Comparison of ENCODE assay signal across 13 mouse cellular contexts in genomic region chr11:75861213-75861612, GRCm38 (mm10).
DNase-seq lines count a peak whose midpoint lies in the region; ATAC-seq and TF ChIP-seq lines count a peak whose summit lies in the region.
"Had no signal": no experiment of that assay in that cellular context is flagged by ENCODE, and none has a peak within 500 bp of the region (broad histone marks: within the 10 kb centered on the region; RNA-seq: fewer than 3 reads in every experiment).

No protein-coding gene starts in this region.

- ATAC-seq in midbrain, embryonic 14.5 days (ENCODE audit: low FRiP score, low TSS enrichment): no peak
- ATAC-seq in midbrain, postnatal 0 days (ENCODE audit: low FRiP score): no peak
- ATAC-seq in stomach, embryonic 16.5 days (ENCODE audit: insufficient read depth, low FRiP score): no peak
- no peak for ATAC-seq in granulocyte monocyte progenitor cell, adult 5-6 weeks (replicated peaks; ENCODE audit: poor library complexity, severe bottlenecking)
- ATAC-seq: forebrain, embryonic 13.5 days had no signal

- H3K4me3 ChIP-seq in midbrain, embryonic 14.5 days (replicated peaks; ENCODE audit: low read depth, low read length): no peak overlapping the region
- H3K4me3 ChIP-seq in midbrain, postnatal 0 days (ENCODE audit: low read depth, low read length): no peak overlapping the region
- H3K4me3 ChIP-seq in stomach, embryonic 16.5 days (replicated peaks; ENCODE audit: low read length): no peak overlapping the region
- H3K4me3 ChIP-seq: forebrain, embryonic 13.5 days; heart, embryonic 12.5 days had no signal

- 0 out of 2 replicates have a peak overlapping the region, but pooled peaks have one; percentile 20 for H3K27ac ChIP-seq in midbrain, embryonic 14.5 days (replicated peaks; ENCODE audit: low read depth, low read length)
- H3K27ac ChIP-seq in midbrain, postnatal 0 days (ENCODE audit: low read depth, low read length): no peak overlapping the region
- no peak overlapping the region for H3K27ac ChIP-seq in stomach, embryonic 16.5 days (ENCODE audit: low read length)
- H3K27ac ChIP-seq: forebrain, embryonic 13.5 days had no signal

- H3K36me3 ChIP-seq in midbrain, embryonic 14.5 days (ENCODE audit: control insufficient read depth, insufficient read depth, low read length): no peaks in the 10 kb centered on the region
- H3K36me3 ChIP-seq in midbrain, postnatal 0 days (ENCODE audit: insufficient read depth, low read length): no peaks in the 10 kb centered on the region
- H3K36me3 ChIP-seq in stomach, embryonic 16.5 days (ENCODE audit: control insufficient read depth, insufficient read depth, low read length): no peaks in the 10 kb centered on the region
- H3K36me3 ChIP-seq: heart, embryonic 12.5 days had no signal

- peak; percentile 39 for DNase-seq in cerebellum, adult 11 months
- DNase-seq in cerebellum, adult 11-12 months: no peak
- peak; percentile 51 for DNase-seq in midbrain, embryonic 14.5 days
- no peak for DNase-seq in midbrain, postnatal 0 days (ENCODE audit: low spot score)
- DNase-seq in fibroblast of lung, adult 2 months (ENCODE audit: low read depth): peak; percentile 61
- no peak for DNase-seq in kidney, adult 9 months
- DNase-seq: kidney, postnatal 14 days; liver; right cerebral cortex, postnatal 4 days had no signal

- WGBS in midbrain, embryonic 14.5 days: 50% methylated on average over 14 of the region's 14 CpGs
- WGBS in midbrain, postnatal 0 days: 40% methylated on average over 14 of the region's 14 CpGs
- 36% methylated on average over 14 of the region's 14 CpGs for WGBS in stomach, embryonic 16.5 days

- no peaks in the 10 kb centered on the region for H3K9me3 ChIP-seq in midbrain, embryonic 14.5 days (ENCODE audit: control insufficient read depth, low read length)
- no peaks in the 10 kb centered on the region for H3K9me3 ChIP-seq in midbrain, postnatal 0 days (ENCODE audit: low read length)
- H3K9me3 ChIP-seq in stomach, embryonic 16.5 days (replicated peaks; ENCODE audit: control insufficient read depth, low read length): no peaks in the 10 kb centered on the region
- H3K9me3 ChIP-seq: forebrain, embryonic 13.5 days; heart, embryonic 12.5 days had no signal

- no peak; the same call in 1 of the 2 replicates for TF ChIP-seq CTCF in midbrain, postnatal 0 days (IDR thresholded peaks at IDR 0.05)

- no peaks in the 10 kb centered on the region for H3K27me3 ChIP-seq in midbrain, embryonic 14.5 days (ENCODE audit: control insufficient read depth, insufficient read depth, low read length)
- H3K27me3 ChIP-seq in midbrain, postnatal 0 days (ENCODE audit: insufficient read depth, low read length): no peaks in the 10 kb centered on the region
- no peaks in the 10 kb centered on the region for H3K27me3 ChIP-seq in stomach, embryonic 16.5 days (ENCODE audit: control insufficient read depth, insufficient read depth, low read length)
- H3K27me3 ChIP-seq: forebrain, embryonic 13.5 days; heart, embryonic 12.5 days had no signal

- H3K4me1 ChIP-seq in midbrain, embryonic 14.5 days (ENCODE audit: control insufficient read depth, insufficient read depth, low read length): peaks cover 31% of the 10 kb centered on the region
- peaks cover 10% of the 10 kb centered on the region for H3K4me1 ChIP-seq in midbrain, postnatal 0 days (ENCODE audit: insufficient read depth, low read length)
- H3K4me1 ChIP-seq in stomach, embryonic 16.5 days (ENCODE audit: control insufficient read depth, insufficient read depth, low read length): peaks cover 24% of the 10 kb centered on the region

- no peak overlapping the region for H3K9ac ChIP-seq in midbrain, embryonic 14.5 days (replicated peaks; ENCODE audit: low read length)
- H3K9ac ChIP-seq in midbrain, postnatal 0 days (replicated peaks; ENCODE audit: low read length, poor library complexity, severe bottlenecking): no peak overlapping the region
- H3K9ac ChIP-seq in stomach, embryonic 16.5 days (ENCODE audit: low read length): 0 out of 2 replicates have a peak overlapping the region, but pooled peaks have one; percentile 22
- H3K9ac ChIP-seq: forebrain, embryonic 13.5 days; heart, embryonic 12.5 days had no signal

- H3K4me2 ChIP-seq in midbrain, embryonic 14.5 days (ENCODE audit: low read length): no peak overlapping the region
- no peak overlapping the region for H3K4me2 ChIP-seq in midbrain, postnatal 0 days (ENCODE audit: low read depth, low read length, poor library complexity, severe bottlenecking)
- peak overlapping the region; percentile 23; the same call in 1 of the 2 replicates for H3K4me2 ChIP-seq in stomach, embryonic 16.5 days (ENCODE audit: low read depth, low read length)
- H3K4me2 ChIP-seq: forebrain, embryonic 13.5 days; heart, embryonic 12.5 days had no signal

Comparison
In these comparisons a context has a peak if more than half of its experiments do, and no peak if none do; other contexts are left out.
1. DNase-seq: peak in cerebellum, adult 11 months (single experiment), midbrain, embryonic 14.5 days (single experiment) and fibroblast of lung, adult 2 months (single experiment); none in cerebellum, adult 11-12 months (single experiment), midbrain, postnatal 0 days (single experiment) and kidney, adult 9 months (single experiment).